Mouse (Mus musculus): ENCODE measurements at regions not wholly inside any gene's neighbourhood (a gene's known extent, or its start where the extent isn't known, plus 50 kb on each side); places are given as distances from the start of the nearest gene placed in this dataset.

GRCm38 (mm10) chr2:117399487-117399886 is 56.7 kb upstream of the Rasgrp1 start:
- DNase-seq (ENCODE audit: low spot score in 2 of 2) = no peak

- no peak for DNase-seq (ENCODE audit: low spot score in 2 of 2)
Measured at GRCm38 (mm10) chr2:117403425-117404175, 60.8 kb upstream of the Rasgrp1 start.

GRCm38 (mm10) chr2:117405453-117405852 is 62.7 kb upstream of the Rasgrp1 start:
- DNase-seq (ENCODE audit: low spot score in 2 of 2) = no peak

GRCm38 (mm10) chr2:117408241-117408640 is 65.4 kb upstream of the Rasgrp1 start:
- DNase-seq (ENCODE audit: low spot score in 2 of 2) = no peak

GRCm38 (mm10) chr2:117412045-117412606 is 69.3 kb upstream of the Rasgrp1 start:
- DNase-seq (ENCODE audit: low spot score in 2 of 2) = no peak

GRCm38 (mm10) chr2:117417229-117417970 is 74.6 kb upstream of the Rasgrp1 start:
- no peak for DNase-seq (ENCODE audit: low spot score in 2 of 2)

GRCm38 (mm10) chr2:117418121-117418615 is 75.4 kb upstream of the Rasgrp1 start:
- no peak for DNase-seq (ENCODE audit: low spot score in 2 of 2)

- DNase-seq (ENCODE audit: low spot score in 2 of 2) = no peak
Measured at GRCm38 (mm10) chr2:117418711-117419110, 75.9 kb upstream of the Rasgrp1 start.

GRCm38 (mm10) chr2:117421376-117421775 is 78.6 kb upstream of the Rasgrp1 start:
- no peak for DNase-seq (ENCODE audit: low spot score in 2 of 2)

GRCm38 (mm10) chr2:117422756-117423155 is 80.0 kb upstream of the Rasgrp1 start:
- DNase-seq (ENCODE audit: low spot score in 2 of 2) = no peak

- DNase-seq (ENCODE audit: low spot score in 2 of 2) = no peak
Measured at GRCm38 (mm10) chr2:117429205-117429604, 86.4 kb upstream of the Rasgrp1 start.

GRCm38 (mm10) chr2:117432010-117432409 is 89.2 kb upstream of the Rasgrp1 start:
- no peak for DNase-seq (ENCODE audit: low spot score in 2 of 2)

GRCm38 (mm10) chr2:117432923-117433322 is 90.1 kb upstream of the Rasgrp1 start:
- DNase-seq (ENCODE audit: low spot score in 2 of 2) = no peak

GRCm38 (mm10) chr2:117433482-117433881 is 90.7 kb upstream of the Rasgrp1 start:
- no peak for DNase-seq (ENCODE audit: low spot score in 2 of 2)

- no peak for DNase-seq (ENCODE audit: low spot score in 2 of 2)
Measured at GRCm38 (mm10) chr2:117438079-117438478, 95.3 kb upstream of the Rasgrp1 start.

- DNase-seq (ENCODE audit: low spot score in 2 of 2) = peak; percentile 39 to 60
Measured at GRCm38 (mm10) chr2:117438586-117439371, 96.0 kb upstream of the Rasgrp1 start.

GRCm38 (mm10) chr2:117439372-117440183 is 96.8 kb upstream of the Rasgrp1 start:
- DNase-seq (ENCODE audit: low spot score in 2 of 2) = no peak

- DNase-seq (ENCODE audit: low spot score in 2 of 2) = no peak
Measured at GRCm38 (mm10) chr2:117440801-117441281, 98.0 kb upstream of the Rasgrp1 start.

GRCm38 (mm10) chr2:117442862-117443261 is 100.1 kb upstream of the Rasgrp1 start:
- DNase-seq (ENCODE audit: low spot score in 2 of 2) = no peak

GRCm38 (mm10) chr2:117444671-117445070 is 101.9 kb upstream of the Rasgrp1 start:
- DNase-seq (ENCODE audit: low spot score in 2 of 2) = no peak

GRCm38 (mm10) chr2:117446876-117447275 is 104.1 kb upstream of the Rasgrp1 start:
- DNase-seq (ENCODE audit: low spot score in 2 of 2) = no peak
